Comparison of ENCODE assay signal across 8 mouse cellular contexts in the genomic region with DNA sequence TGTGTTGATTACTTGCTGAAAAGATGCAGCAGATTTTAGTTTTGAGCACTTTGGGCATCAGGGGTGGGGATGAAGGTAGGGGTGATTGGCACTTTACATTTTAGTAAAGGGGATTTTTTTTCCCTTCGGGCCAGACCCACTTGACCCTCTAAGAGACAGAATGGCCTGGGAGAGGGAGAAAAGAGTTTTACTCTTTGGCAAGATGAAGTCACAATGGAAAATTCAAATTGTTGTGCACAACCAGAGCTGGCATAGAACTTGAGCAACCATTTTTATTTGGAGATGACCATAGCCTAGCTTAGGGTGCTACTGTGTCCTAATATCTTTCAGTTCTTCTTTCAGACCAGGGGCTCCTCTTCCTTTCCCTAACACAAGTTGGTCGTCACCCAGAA.
A peak's percentile ranks its signal among the peaks of the same experiment; 100 is the strongest.
DNase-seq lines count a peak whose midpoint lies in the region; ATAC-seq and TF ChIP-seq lines count a peak whose summit lies in the region.

No protein-coding gene starts in this region.

- H3K79me2 ChIP-seq in CH12.LX (replicated peaks; ENCODE audit: control insufficient read depth, extremely low read depth, insufficient read depth, poor library complexity, severe bottlenecking): no peaks in the 10 kb centered on the region

- DNase-seq in heart, adult 8-10 months (ENCODE audit: low spot score): no peak
- DNase-seq in CH12.LX (ENCODE audit: extremely low read depth): peak; percentile 10
- no peak for DNase-seq in liver, postnatal 0 days
- DNase-seq in urinary bladder, postnatal 14 days (ENCODE audit: low spot score): no peak
- no peak for DNase-seq in c-Kit-positive CD71-positive TER-119-positive erythroid progenitor cells, embryonic 14.5 days (ENCODE audit: low spot score)
- no peak for DNase-seq in right cerebral cortex, postnatal 36 days (ENCODE audit: low spot score in 2 of 2)

- peak overlapping the region; percentile 96 for H3K27ac ChIP-seq in heart, embryonic 11.5 days (ENCODE audit: low read depth, low read length)
- H3K27ac ChIP-seq in CH12.LX (ENCODE audit: insufficient read depth, low read depth): no peak overlapping the region
- peak overlapping the region; percentile 98 for H3K27ac ChIP-seq in forebrain, embryonic 16.5 days (ENCODE audit: low read length)
- no peak overlapping the region for H3K27ac ChIP-seq in liver, postnatal 0 days (ENCODE audit: low read depth)

- whole genome bisulfite sequencing in heart, embryonic 11.5 days (ENCODE audit: insufficient replicate concordance): 40% methylated on average over 2 of the region's 2 CpGs
- 19% methylated on average over 2 of the region's 2 CpGs for WGBS in forebrain, embryonic 16.5 days
- WGBS in liver, postnatal 0 days (ENCODE audit: insufficient replicate concordance): 28% methylated on average over 2 of the region's 2 CpGs

- in situ Hi-C loops in CH12.LX (cut with MboI; ENCODE audit: low pct_ligation_motif_present, low pct_unique_long_range_greater_than_20kb, low sequenced_read_pairs): loop anchor here (10.0 kb wide), 1 partner anchor 147 kb away; the partner anchor contains the start of gene Atg10

- peak overlapping the region; percentile 50 for H3K4me3 ChIP-seq in heart, embryonic 11.5 days (ENCODE audit: low read depth, low read length)
- H3K4me3 ChIP-seq in CH12.LX (replicated peaks in 1 of 3; ENCODE audit: low read depth in 2 of 3, low read length in 2 of 3, poor library complexity in 1 of 3): peak overlapping the region in 1 of 3 experiments; percentile 54
- H3K4me3 ChIP-seq in forebrain, embryonic 16.5 days (replicated peaks; ENCODE audit: low read length): peak overlapping the region; percentile 40
- H3K4me3 ChIP-seq in liver, postnatal 0 days (ENCODE audit: low read depth, low read length): peak overlapping the region; percentile 55

- H3K4me1 ChIP-seq in heart, embryonic 11.5 days (ENCODE audit: control insufficient read depth, insufficient read depth, low read length): peaks cover 30% of the 10 kb centered on the region
- H3K4me1 ChIP-seq in CH12.LX (ENCODE audit: control insufficient read depth in 1 of 2, insufficient read depth in 2 of 2): peaks cover 6 to 21% of the 10 kb centered on the region in 2 experiments
- H3K4me1 ChIP-seq in forebrain, embryonic 16.5 days (replicated peaks; ENCODE audit: control insufficient read depth, insufficient read depth, low read length): peaks cover 57% of the 10 kb centered on the region
- peaks cover 21% of the 10 kb centered on the region for H3K4me1 ChIP-seq in liver, postnatal 0 days (ENCODE audit: insufficient read depth)

- no peak for TF ChIP-seq CTCF in CH12.LX (conservative IDR thresholded peaks at IDR 0.05 in 1 of 2, IDR thresholded peaks at IDR 0.05 in 1 of 2; ENCODE audit: low read depth in 2 of 2, low read length in 2 of 2)
- no peak for TF ChIP-seq CTCF in liver, postnatal 0 days (IDR thresholded peaks at IDR 0.05; ENCODE audit: low read depth)

- peak overlapping the region; percentile 90 for H3K4me2 ChIP-seq in heart, embryonic 11.5 days
- peak overlapping the region; percentile 91 for H3K4me2 ChIP-seq in CH12.LX (ENCODE audit: insufficient read depth, low read depth, poor library complexity, severe bottlenecking)
- H3K4me2 ChIP-seq in forebrain, embryonic 16.5 days (ENCODE audit: low read length): peak overlapping the region; percentile 70
- peak overlapping the region; percentile 98 for H3K4me2 ChIP-seq in liver, postnatal 0 days (ENCODE audit: low read depth, low read length)

- no peaks in the 10 kb centered on the region for H3K36me3 ChIP-seq in heart, embryonic 11.5 days (ENCODE audit: control insufficient read depth, insufficient read depth, low read length)
- no peaks in the 10 kb centered on the region for H3K36me3 ChIP-seq in CH12.LX (replicated peaks in 1 of 2; ENCODE audit: control insufficient read depth in 1 of 2, insufficient read depth in 1 of 2, low read length in 1 of 2)
- no peaks in the 10 kb centered on the region for H3K36me3 ChIP-seq in forebrain, embryonic 16.5 days (ENCODE audit: control insufficient read depth, insufficient read depth)
- no peaks in the 10 kb centered on the region for H3K36me3 ChIP-seq in liver, postnatal 0 days (replicated peaks; ENCODE audit: insufficient read depth, low read length)

- H3K9me3 ChIP-seq in heart, embryonic 11.5 days (replicated peaks; ENCODE audit: control insufficient read depth, low read length): no peaks in the 10 kb centered on the region
- no peaks in the 10 kb centered on the region for H3K9me3 ChIP-seq in CH12.LX (replicated peaks; ENCODE audit: low read length)
- H3K9me3 ChIP-seq in forebrain, embryonic 16.5 days (ENCODE audit: control insufficient read depth, low read length): no peaks in the 10 kb centered on the region
- H3K9me3 ChIP-seq in liver, postnatal 0 days (ENCODE audit: low read length): no peaks in the 10 kb centered on the region

- ATAC-seq in heart, embryonic 11.5 days (replicated peaks; ENCODE audit: insufficient number of reproducible peaks, low FRiP score, low TSS enrichment): no peak
- no peak for ATAC-seq in forebrain, embryonic 16.5 days
- no peak for ATAC-seq in liver, postnatal 0 days

- H3K27me3 ChIP-seq in heart, embryonic 11.5 days (ENCODE audit: control insufficient read depth, insufficient read depth, low read length): no peaks in the 10 kb centered on the region
- no peaks in the 10 kb centered on the region for H3K27me3 ChIP-seq in CH12.LX (replicated peaks)
- no peaks in the 10 kb centered on the region for H3K27me3 ChIP-seq in forebrain, embryonic 16.5 days (replicated peaks; ENCODE audit: control insufficient read depth, insufficient read depth, low read length)
- H3K27me3 ChIP-seq in liver, postnatal 0 days (ENCODE audit: insufficient read depth, low read length): no peaks in the 10 kb centered on the region

- TF ChIP-seq POLR2A in CH12.LX (IDR thresholded peaks at IDR 0.05; ENCODE audit: low read depth, low read length): no peak

- dilution Hi-C loops in CH12.LX (cut with MboI; ENCODE audit: extremely low pct_ligation_motif_present, extremely low pct_unique_long_range_greater_than_20kb, low sequenced_read_pairs): no loop called here

- TF ChIP-seq RAD21 in CH12.LX (IDR thresholded peaks at IDR 0.05; ENCODE audit: low read depth, low read length): no peak

- TF ChIP-seq EP300 in CH12.LX (IDR thresholded peaks at IDR 0.05; ENCODE audit: low read length): peak; percentile 64
- TF ChIP-seq EP300 in liver, postnatal 0 days (IDR thresholded peaks at IDR 0.05; ENCODE audit: low read depth): no peak

- peak overlapping the region; percentile 92 for H3K9ac ChIP-seq in heart, embryonic 11.5 days (ENCODE audit: low read depth, low read length)
- peak overlapping the region; percentile 86 for H3K9ac ChIP-seq in CH12.LX (ENCODE audit: insufficient read depth, low read depth)
- H3K9ac ChIP-seq in forebrain, embryonic 16.5 days (replicated peaks; ENCODE audit: low read depth, low read length): peak overlapping the region; percentile 39
- no peak overlapping the region for H3K9ac ChIP-seq in liver, postnatal 0 days (replicated peaks)

TF ChIP-seq in CH12.LX, 34 proteins besides CTCF, POLR2A, EP300 and RAD21:
- TF ChIP-seq IRF4 (IDR thresholded peaks at IDR 0.05; ENCODE audit: low read depth, low read length) (peak; percentile 52), TBP (conservative IDR thresholded peaks at IDR 0.05; ENCODE audit: low read depth, low read length) (no peak), MYC (IDR thresholded peaks at IDR 0.05; ENCODE audit: low read depth, low read length) (no peak), RCOR1 (conservative IDR thresholded peaks at IDR 0.05; ENCODE audit: low read depth, low read length) (peak; percentile 50), NRF1 (IDR thresholded peaks at IDR 0.05; ENCODE audit: low read depth, low read length) (no peak), HCFC1 (IDR thresholded peaks at IDR 0.05; ENCODE audit: low read depth, low read length) (0 out of 2 replicates have a peak, but pooled peaks have one; percentile 12), ZNF384 (IDR thresholded peaks at IDR 0.05; ENCODE audit: low read depth, low read length) (peak; percentile 13; the same call in 1 of the 2 replicates), JUND (conservative IDR thresholded peaks at IDR 0.05; ENCODE audit: low read depth, low read length) (peak; percentile 30; the same call in 1 of the 2 replicates)

Comparison
In these comparisons a context has a peak if more than half of its experiments do, and no peak if none do; other contexts are left out.
1. H3K27ac ChIP-seq: peak in heart, embryonic 11.5 days (single experiment) and forebrain, embryonic 16.5 days (single experiment); none in CH12.LX (single experiment) and liver, postnatal 0 days (single experiment).
2. Peak in every context shown above with its lines, with median percentiles within 50 percentile points of each other: H3K4me2 ChIP-seq.